Mouse (Mus musculus): Measurements from ENCODE around the gene Arvcf. TPM values are rescaled to one million over a fixed set of nuclear protein-coding genes. Genes with fewer than 3 reads are reported as not detected.
A peak's percentile ranks its signal among the peaks of the same experiment; 100 is the strongest.

Arvcf gene
- total RNA-seq, 1 experiment: 48.0 TPM

DNA sequence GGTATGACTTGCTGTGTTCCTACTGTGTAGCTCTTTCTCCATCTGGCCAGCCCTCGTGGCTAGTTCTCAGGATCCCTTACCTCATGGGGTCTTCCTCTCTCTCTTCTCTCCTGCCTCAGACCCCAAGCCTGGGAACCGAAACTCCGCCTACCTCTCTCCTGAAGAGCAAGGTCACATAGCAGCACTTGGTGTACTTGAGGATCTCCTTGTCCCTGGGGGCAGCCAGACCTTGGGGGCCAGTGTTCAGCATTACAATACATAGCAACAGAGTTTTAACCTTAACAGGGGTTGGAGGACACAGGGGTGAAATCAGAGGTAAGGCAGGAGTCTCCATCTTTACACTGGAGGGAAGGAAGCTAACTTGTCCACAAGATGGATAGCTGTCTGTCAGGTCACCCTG, 39.0 kb downstream of the Arvcf start:
- H3K27ac ChIP-seq (ENCODE audit: insufficient read depth, low read depth, low read length, poor library complexity, severe bottlenecking): peak overlapping the region; percentile 51; the same call in 1 of the 2 replicates
- H3K4me1 ChIP-seq (ENCODE audit: control insufficient read depth in 2 of 2, insufficient read depth in 2 of 2, low read length in 2 of 2, poor library complexity in 1 of 2): peaks cover 15 to 44% of the 10 kb centered on the region in 2 experiments

GRCm38 (mm10) chr16:18387704-18388582, 40.0 kb downstream of the Arvcf start:
- H3K4me3 ChIP-seq (ENCODE audit: insufficient read depth in 1 of 2, low read depth in 1 of 2, low read length in 2 of 2, poor library complexity in 1 of 2, severe bottlenecking in 1 of 2): no peak overlapping the region
- peaks cover 18 to 46% of the 10 kb centered on the region in 2 experiments for H3K4me1 ChIP-seq (ENCODE audit: control insufficient read depth in 2 of 2, insufficient read depth in 2 of 2, low read length in 2 of 2, poor library complexity in 1 of 2)
- no peak for TF ChIP-seq ZC3H11A (IDR thresholded peaks at IDR 0.05; ENCODE audit: borderline replicate concordance, low read depth, low read length)
- no peak for TF ChIP-seq HCFC1 (IDR thresholded peaks at IDR 0.05; ENCODE audit: borderline replicate concordance, insufficient read depth, low read length)
- no peak for TF ChIP-seq CHD2 (IDR thresholded peaks at IDR 0.05; ENCODE audit: low read depth, low read length)
- TF ChIP-seq MAFK (IDR thresholded peaks at IDR 0.05; ENCODE audit: insufficient read depth, low read depth, low read length): no peak
- TF ChIP-seq ZNF384 (IDR thresholded peaks at IDR 0.05; ENCODE audit: low read depth, low read length): no peak
- no peak overlapping the region for H3K9ac ChIP-seq (ENCODE audit: insufficient read depth, low read depth, low read length, poor library complexity, severe bottlenecking)
- in situ Hi-C loops (cut with MboI; ENCODE audit: low sequenced_read_pairs in 2 of 2, unreplicated experiment in 2 of 2): no loop called here
- no peak for DNase-seq (ENCODE audit: low read depth, low spot score)
- no peaks in the 10 kb centered on the region for H3K9me3 ChIP-seq (ENCODE audit: control insufficient read depth, insufficient read depth, low read depth, low read length)
- H3K36me3 ChIP-seq (ENCODE audit: control insufficient read depth, insufficient read depth, low read length, poor library complexity, severe bottlenecking): no peaks in the 10 kb centered on the region
- H3K27ac ChIP-seq (ENCODE audit: insufficient read depth, low read depth, low read length, poor library complexity, severe bottlenecking): no peak overlapping the region

More for the DNA sequence above, 39.0 kb downstream of the Arvcf start:
- H3K9ac ChIP-seq (ENCODE audit: insufficient read depth, low read depth, low read length, poor library complexity, severe bottlenecking): no peak overlapping the region
- H3K9me3 ChIP-seq (ENCODE audit: control insufficient read depth, insufficient read depth, low read depth, low read length): no peaks in the 10 kb centered on the region
- DNase-seq (ENCODE audit: low read depth, low spot score): no peak
- no peak overlapping the region for H3K4me3 ChIP-seq (ENCODE audit: insufficient read depth in 1 of 2, low read depth in 1 of 2, low read length in 2 of 2, poor library complexity in 1 of 2, severe bottlenecking in 1 of 2)
- no peak for TF ChIP-seq ZC3H11A (IDR thresholded peaks at IDR 0.05; ENCODE audit: borderline replicate concordance, low read depth, low read length)
- no peak for TF ChIP-seq CHD2 (IDR thresholded peaks at IDR 0.05; ENCODE audit: low read depth, low read length)
- TF ChIP-seq MAFK (IDR thresholded peaks at IDR 0.05; ENCODE audit: insufficient read depth, low read depth, low read length): no peak
- no peak for TF ChIP-seq HCFC1 (IDR thresholded peaks at IDR 0.05; ENCODE audit: borderline replicate concordance, insufficient read depth, low read length)
- TF ChIP-seq ZNF384 (IDR thresholded peaks at IDR 0.05; ENCODE audit: low read depth, low read length): no peak
- H3K36me3 ChIP-seq (ENCODE audit: control insufficient read depth, insufficient read depth, low read length, poor library complexity, severe bottlenecking): no peaks in the 10 kb centered on the region
- in situ Hi-C loops (cut with MboI; ENCODE audit: low sequenced_read_pairs in 2 of 2, unreplicated experiment in 2 of 2): no loop called here

GRCm38 (mm10) chr16:18388583-18389435, 40.8 kb downstream of the Arvcf start:
- Histone ChIP-seq H3K9me3 (ENCODE audit: control insufficient read depth, insufficient read depth, low read depth, low read length) (no peaks in the 10 kb centered on the region), H3K4me1 (ENCODE audit: control insufficient read depth in 2 of 2, insufficient read depth in 2 of 2, low read length in 2 of 2, poor library complexity in 1 of 2) (peaks cover 17 to 46% of the 10 kb centered on the region in 2 experiments), H3K27ac (ENCODE audit: insufficient read depth, low read depth, low read length, poor library complexity, severe bottlenecking) (no peak overlapping the region)

DNA sequence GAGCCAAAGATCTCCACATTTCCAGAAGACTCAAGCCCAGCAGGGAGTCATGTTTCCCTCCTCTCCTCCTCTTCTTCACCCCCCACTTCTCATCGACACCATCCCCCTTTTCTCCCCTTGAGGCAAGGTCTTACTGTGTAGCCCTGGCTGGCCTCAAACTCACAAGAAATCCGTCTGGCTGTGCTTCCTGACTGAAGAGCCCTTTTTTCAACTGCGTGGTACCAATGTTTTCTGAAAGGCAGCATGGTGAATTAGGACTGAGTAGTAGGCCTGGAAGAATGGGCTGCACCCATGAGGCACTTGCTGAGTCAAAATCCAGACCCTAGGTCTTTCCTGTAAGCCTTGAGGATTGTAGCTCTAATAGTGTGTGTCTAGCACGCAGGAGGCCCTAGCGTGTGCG, 42.4 kb downstream of the Arvcf start:
- peaks cover 19 to 43% of the 10 kb centered on the region in 2 experiments for H3K4me1 ChIP-seq (ENCODE audit: control insufficient read depth in 2 of 2, insufficient read depth in 2 of 2, low read length in 2 of 2, poor library complexity in 1 of 2)

More at GRCm38 (mm10) chr16:18388583-18389435, 40.8 kb downstream of the Arvcf start:
- TF ChIP-seq CHD2 (IDR thresholded peaks at IDR 0.05; ENCODE audit: low read depth, low read length): no peak
- TF ChIP-seq ZC3H11A (IDR thresholded peaks at IDR 0.05; ENCODE audit: borderline replicate concordance, low read depth, low read length): no peak
- TF ChIP-seq HCFC1 (IDR thresholded peaks at IDR 0.05; ENCODE audit: borderline replicate concordance, insufficient read depth, low read length): no peak
- TF ChIP-seq ZNF384 (IDR thresholded peaks at IDR 0.05; ENCODE audit: low read depth, low read length): no peak
- TF ChIP-seq MAFK (IDR thresholded peaks at IDR 0.05; ENCODE audit: insufficient read depth, low read depth, low read length): no peak
- H3K36me3 ChIP-seq (ENCODE audit: control insufficient read depth, insufficient read depth, low read length, poor library complexity, severe bottlenecking): no peaks in the 10 kb centered on the region
- no peak overlapping the region for H3K9ac ChIP-seq (ENCODE audit: insufficient read depth, low read depth, low read length, poor library complexity, severe bottlenecking)
- no peak for DNase-seq (ENCODE audit: low read depth, low spot score)
- no peak overlapping the region for H3K4me3 ChIP-seq (ENCODE audit: insufficient read depth in 1 of 2, low read depth in 1 of 2, low read length in 2 of 2, poor library complexity in 1 of 2, severe bottlenecking in 1 of 2)
- in situ Hi-C loops (cut with MboI; ENCODE audit: low sequenced_read_pairs in 2 of 2, unreplicated experiment in 2 of 2): no loop called here

More for the DNA sequence above, 42.4 kb downstream of the Arvcf start:
- Histone ChIP-seq H3K9ac (ENCODE audit: insufficient read depth, low read depth, low read length, poor library complexity, severe bottlenecking) (no peak overlapping the region), H3K9me3 (ENCODE audit: control insufficient read depth, insufficient read depth, low read depth, low read length) (no peaks in the 10 kb centered on the region), H3K36me3 (ENCODE audit: control insufficient read depth, insufficient read depth, low read length, poor library complexity, severe bottlenecking) (no peaks in the 10 kb centered on the region), H3K4me3 (ENCODE audit: insufficient read depth in 1 of 2, low read depth in 1 of 2, low read length in 2 of 2, poor library complexity in 1 of 2, severe bottlenecking in 1 of 2) (no peak overlapping the region), H3K27ac (ENCODE audit: insufficient read depth, low read depth, low read length, poor library complexity, severe bottlenecking) (no peak overlapping the region)
- no peak for TF ChIP-seq CHD2 (IDR thresholded peaks at IDR 0.05; ENCODE audit: low read depth, low read length)
- no peak for TF ChIP-seq ZC3H11A (IDR thresholded peaks at IDR 0.05; ENCODE audit: borderline replicate concordance, low read depth, low read length)
- TF ChIP-seq MAFK (IDR thresholded peaks at IDR 0.05; ENCODE audit: insufficient read depth, low read depth, low read length): no peak
- no peak for TF ChIP-seq ZNF384 (IDR thresholded peaks at IDR 0.05; ENCODE audit: low read depth, low read length)
- no peak for TF ChIP-seq HCFC1 (IDR thresholded peaks at IDR 0.05; ENCODE audit: borderline replicate concordance, insufficient read depth, low read length)
- in situ Hi-C loops (cut with MboI; ENCODE audit: low sequenced_read_pairs in 2 of 2, unreplicated experiment in 2 of 2): no loop called here
- no peak for DNase-seq (ENCODE audit: low read depth, low spot score)
